Mouse (Mus musculus): ENCODE data around the gene Rrp9. TPM values are rescaled to one million over a fixed set of nuclear protein-coding genes. Genes with fewer than 3 reads are reported as not detected.
"Not testable (repeated sequence)": the region's sequence is repeated elsewhere in the genome, so short reads cannot be mapped to it uniquely, and the experiment has no call there.

Gene Rrp9
- polyA plus RNA-seq, 1 experiment from 2014 or later = 23.3 TPM

DNA sequence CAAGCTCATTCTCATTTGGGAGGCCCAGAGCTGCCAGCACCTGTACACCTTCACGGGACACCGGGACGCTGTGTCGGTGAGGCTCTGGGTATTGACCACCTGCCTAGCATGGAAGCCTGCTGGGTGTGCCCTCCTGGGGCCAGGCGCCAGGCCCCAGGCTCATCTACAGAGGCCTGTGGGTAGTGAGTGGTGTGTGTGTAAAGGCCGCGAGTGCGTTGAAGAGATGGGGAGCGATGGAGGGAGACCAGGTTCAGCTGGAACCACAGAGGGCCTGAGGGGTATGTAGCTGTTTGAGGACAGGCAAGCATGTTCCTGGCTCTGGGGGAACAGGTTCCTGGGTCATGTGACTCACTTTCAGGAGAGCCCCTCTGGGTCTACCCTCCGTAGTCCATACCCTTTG, 7.4 kb downstream of the Rrp9 start:
- H3K4me3 ChIP-seq (ENCODE audit: low read depth, low read length) = no peak overlapping the region
- ATAC-seq (ENCODE audit: low FRiP score, low TSS enrichment) (0 out of 2 replicates have a peak, but pooled peaks have one; percentile 11), DNase-seq (ENCODE audit: low spot score) (no peak)
- no peak overlapping the region for H3K27ac ChIP-seq (replicated peaks)
- H3K4me2 ChIP-seq (replicated peaks; ENCODE audit: low read depth) = no peak overlapping the region
- peaks cover 11% of the 10 kb centered on the region; the same call in 1 of the 2 replicates for H3K36me3 ChIP-seq (ENCODE audit: control insufficient read depth, insufficient read depth, low read length)
- H3K9ac ChIP-seq (ENCODE audit: low read length) = no peak overlapping the region
- WGBS = 98% methylated on average over 10 of the region's 10 CpGs
- H3K9me3 ChIP-seq (ENCODE audit: control insufficient read depth, low read length) = no peaks in the 10 kb centered on the region
- H3K4me1 ChIP-seq (replicated peaks; ENCODE audit: control insufficient read depth, insufficient read depth) = no peaks in the 10 kb centered on the region
- no peak for TF ChIP-seq CTCF (IDR thresholded peaks at IDR 0.05; ENCODE audit: low read depth)
- TF ChIP-seq EP300 (optimal IDR thresholded peaks at IDR 0.05) = no peak
- no peaks in the 10 kb centered on the region for H3K27me3 ChIP-seq (ENCODE audit: control insufficient read depth, insufficient read depth, low read length)

DNA sequence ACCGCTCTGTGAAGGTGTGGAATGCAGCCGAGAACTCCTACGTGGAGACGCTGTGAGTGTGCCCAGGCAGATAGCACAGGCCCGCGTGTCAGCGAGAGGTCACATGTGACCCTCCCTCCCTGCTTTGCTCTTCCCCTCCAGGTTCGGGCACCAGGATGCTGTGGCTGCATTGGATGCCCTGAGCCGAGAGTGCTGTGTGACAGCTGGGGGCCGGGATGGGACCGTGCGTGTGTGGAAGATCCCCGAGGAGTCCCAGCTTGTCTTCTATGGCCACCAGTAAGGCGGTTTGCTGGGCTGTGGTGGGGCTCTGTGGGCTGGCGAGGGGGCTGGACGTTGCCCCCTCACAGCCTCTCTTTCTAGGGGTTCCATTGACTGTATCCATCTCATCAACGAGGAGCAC, 7.8 kb downstream of the Rrp9 start:
- H3K9ac ChIP-seq (ENCODE audit: low read length) = no peak overlapping the region
- 89% methylated on average over 17 of the region's 17 CpGs for WGBS
- no peak overlapping the region for H3K4me3 ChIP-seq (ENCODE audit: low read depth, low read length)
- H3K27ac ChIP-seq (replicated peaks) = no peak overlapping the region
- no peak for DNase-seq (ENCODE audit: low spot score)
- no peak for ATAC-seq (ENCODE audit: low FRiP score, low TSS enrichment)
- TF ChIP-seq EP300 (optimal IDR thresholded peaks at IDR 0.05) (no peak), CTCF (IDR thresholded peaks at IDR 0.05; ENCODE audit: low read depth) (no peak)
- no peaks in the 10 kb centered on the region for H3K4me1 ChIP-seq (replicated peaks; ENCODE audit: control insufficient read depth, insufficient read depth)
- no peak overlapping the region for H3K4me2 ChIP-seq (replicated peaks; ENCODE audit: low read depth)
- H3K9me3 ChIP-seq (ENCODE audit: control insufficient read depth, low read length) = no peaks in the 10 kb centered on the region
- peaks cover 11% of the 10 kb centered on the region; the same call in 1 of the 2 replicates for H3K36me3 ChIP-seq (ENCODE audit: control insufficient read depth, insufficient read depth, low read length)
- H3K27me3 ChIP-seq (ENCODE audit: control insufficient read depth, insufficient read depth, low read length) = no peaks in the 10 kb centered on the region

DNA sequence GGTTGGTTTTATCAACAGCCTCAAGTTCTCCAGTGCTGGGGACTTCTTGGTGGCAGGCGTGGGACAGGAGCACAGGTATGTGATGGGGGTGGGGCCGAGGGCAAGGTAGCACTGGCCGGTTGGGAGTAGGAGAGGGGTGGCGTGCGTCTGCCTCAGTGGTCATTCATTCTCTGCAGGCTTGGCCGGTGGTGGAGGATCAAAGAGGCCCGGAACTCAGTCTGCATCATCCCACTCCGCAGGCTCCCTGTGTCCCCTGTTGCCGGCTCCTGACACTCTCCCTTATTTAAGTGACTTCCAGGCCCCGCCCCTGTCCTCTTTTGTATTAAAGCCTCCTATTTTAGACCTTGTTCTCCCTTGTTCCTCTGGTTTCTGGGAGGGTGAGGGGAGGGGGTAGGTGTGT, 9.3 kb downstream of the Rrp9 start:
- TF ChIP-seq EP300 (optimal IDR thresholded peaks at IDR 0.05) (no peak), CTCF (IDR thresholded peaks at IDR 0.05; ENCODE audit: low read depth) (no peak)
- ATAC-seq (ENCODE audit: low FRiP score, low TSS enrichment) (no peak), DNase-seq (ENCODE audit: low spot score) (no peak)
- WGBS = 83% methylated on average over 10 of the region's 10 CpGs
- Histone ChIP-seq H3K9me3 (ENCODE audit: control insufficient read depth, low read length) (no peaks in the 10 kb centered on the region), H3K36me3 (ENCODE audit: control insufficient read depth, insufficient read depth, low read length) (peaks cover 11% of the 10 kb centered on the region; the same call in 1 of the 2 replicates), H3K27me3 (ENCODE audit: control insufficient read depth, insufficient read depth, low read length) (no peaks in the 10 kb centered on the region), H3K4me3 (ENCODE audit: low read depth, low read length) (no peak overlapping the region), H3K4me1 (replicated peaks; ENCODE audit: control insufficient read depth, insufficient read depth) (no peaks in the 10 kb centered on the region), H3K27ac (replicated peaks) (no peak overlapping the region), H3K9ac (ENCODE audit: low read length) (no peak overlapping the region), H3K4me2 (replicated peaks; ENCODE audit: low read depth) (no peak overlapping the region)

DNA sequence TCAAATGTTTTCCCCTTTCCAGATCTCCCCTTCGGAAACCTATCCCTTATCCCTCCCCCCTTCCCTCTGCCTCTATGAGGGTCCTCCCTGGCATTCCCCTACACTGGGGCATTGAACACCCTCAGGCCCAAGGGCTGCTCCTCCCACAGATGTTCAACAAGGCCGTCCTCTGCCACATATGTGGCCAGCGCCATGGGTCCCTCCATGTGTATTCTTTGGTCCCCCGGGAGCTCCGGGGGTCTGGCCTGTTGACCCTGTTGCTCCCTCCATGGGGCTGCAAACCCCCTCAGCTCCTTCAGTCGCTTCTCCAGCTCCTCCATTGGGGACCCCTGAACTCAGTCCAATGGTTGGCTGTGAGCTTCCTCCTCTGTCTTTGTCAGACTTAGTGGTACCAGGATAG, 11.8 kb downstream of the Rrp9 start:
- not testable (repeated sequence) for H3K27ac ChIP-seq (replicated peaks); H3K9me3 ChIP-seq (ENCODE audit: control insufficient read depth, low read length); H3K4me2 ChIP-seq (replicated peaks; ENCODE audit: low read depth); H3K4me1 ChIP-seq (replicated peaks; ENCODE audit: control insufficient read depth, insufficient read depth); H3K36me3 ChIP-seq (ENCODE audit: control insufficient read depth, insufficient read depth, low read length); H3K27me3 ChIP-seq (ENCODE audit: control insufficient read depth, insufficient read depth, low read length); H3K4me3 ChIP-seq (ENCODE audit: low read depth, low read length); H3K9ac ChIP-seq (ENCODE audit: low read length); DNase-seq (ENCODE audit: low spot score); ATAC-seq (ENCODE audit: low FRiP score, low TSS enrichment)
- 80% methylated on average over 6 of the region's 6 CpGs for WGBS

DNA sequence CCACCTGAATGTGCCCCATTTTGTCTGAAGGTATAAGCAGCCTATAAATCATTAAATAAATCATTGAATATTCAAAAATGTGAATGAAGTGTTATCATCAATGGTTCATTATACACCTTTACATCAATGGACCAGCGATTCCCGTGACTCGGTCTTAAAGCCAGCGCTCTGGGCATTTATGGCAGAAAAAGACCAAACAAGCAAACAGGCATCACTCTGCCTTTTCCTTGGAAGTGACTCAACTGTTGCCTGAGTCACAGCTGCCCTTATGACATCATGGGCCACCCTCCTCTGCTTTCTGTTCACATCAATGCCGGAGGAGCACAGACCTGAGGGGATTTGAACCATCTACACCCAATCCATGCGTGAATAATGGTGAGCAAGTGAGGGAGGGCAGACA, 23.9 kb downstream of the Rrp9 start, which contains the start of gene Iqcf1:
Iqcf1 (plus strand) TSS at position 301 of the 400 bp plus-strand sequence.
- Histone ChIP-seq H3K27ac (replicated peaks) (no peak within 1 kb of the TSS), H3K4me3 (ENCODE audit: low read depth, low read length) (no peak within 1 kb of the TSS), H3K4me2 (replicated peaks; ENCODE audit: low read depth) (no peak within 1 kb of the TSS), H3K36me3 (ENCODE audit: control insufficient read depth, insufficient read depth, low read length) (no peaks in the 10 kb centered on the region), H3K9me3 (ENCODE audit: control insufficient read depth, low read length) (no peaks in the 10 kb centered on the region), H3K9ac (ENCODE audit: low read length) (no peak within 1 kb of the TSS), H3K4me1 (replicated peaks; ENCODE audit: control insufficient read depth, insufficient read depth) (no peaks in the 10 kb centered on the region), H3K27me3 (ENCODE audit: control insufficient read depth, insufficient read depth, low read length) (no peaks in the 10 kb centered on the region)
- WGBS = 91% methylated on average over 6 of the region's 6 CpGs
- DNase-seq (ENCODE audit: low spot score) (no peak), ATAC-seq (ENCODE audit: low FRiP score, low TSS enrichment) (no peak)
- TF ChIP-seq CTCF (IDR thresholded peaks at IDR 0.05; ENCODE audit: low read depth) (no peak), EP300 (optimal IDR thresholded peaks at IDR 0.05) (no peak)

DNA sequence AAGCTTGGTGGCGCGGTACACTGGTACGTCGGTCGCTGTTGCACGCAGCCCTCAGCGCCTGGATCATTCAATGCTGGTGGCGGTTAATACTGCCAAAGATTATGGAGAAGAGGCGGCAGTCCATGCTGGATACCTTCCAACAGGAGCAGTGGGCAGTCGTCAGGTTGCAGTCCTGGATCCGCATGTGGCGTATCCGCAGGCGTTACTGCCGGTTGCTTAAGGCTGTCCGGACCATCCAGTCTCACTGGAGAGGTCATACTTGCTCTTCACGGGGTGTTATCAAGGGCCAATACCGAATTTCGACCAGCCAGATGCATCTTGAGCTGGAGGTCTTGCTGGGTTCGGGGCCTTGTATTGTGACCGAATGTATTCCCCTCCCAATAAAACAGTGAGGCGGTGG, 26.1 kb downstream of the Rrp9 start:
- Histone ChIP-seq H3K4me1 (replicated peaks; ENCODE audit: control insufficient read depth, insufficient read depth) (no peaks in the 10 kb centered on the region), H3K9ac (ENCODE audit: low read length) (no peak overlapping the region), H3K4me2 (replicated peaks; ENCODE audit: low read depth) (no peak overlapping the region), H3K27ac (replicated peaks) (no peak overlapping the region), H3K9me3 (ENCODE audit: control insufficient read depth, low read length) (no peaks in the 10 kb centered on the region), H3K27me3 (ENCODE audit: control insufficient read depth, insufficient read depth, low read length) (no peaks in the 10 kb centered on the region), H3K4me3 (ENCODE audit: low read depth, low read length) (no peak overlapping the region), H3K36me3 (ENCODE audit: control insufficient read depth, insufficient read depth, low read length) (no peaks in the 10 kb centered on the region)
- DNase-seq (ENCODE audit: low spot score) (no peak), ATAC-seq (ENCODE audit: low FRiP score, low TSS enrichment) (no peak)
- TF ChIP-seq EP300 (optimal IDR thresholded peaks at IDR 0.05) = no peak
- no peak for TF ChIP-seq CTCF (IDR thresholded peaks at IDR 0.05; ENCODE audit: low read depth)
- 87% methylated on average over 22 of the region's 22 CpGs for WGBS

Data from stomach, postnatal 0 days (tissue).